ENCODE assay signal across 14 mouse cellular contexts in genomic region chr9:116940693-116941092, GRCm38 (mm10).
"Had no signal": no experiment of that assay in that cellular context is flagged by ENCODE, and none has a peak within 500 bp of the region (broad histone marks: within the 10 kb centered on the region; RNA-seq: fewer than 3 reads in every experiment).

No protein-coding gene starts in this region.

- DNase-seq: kidney, adult 2 months; kidney, postnatal 10 days; kidney, postnatal 4 days; lung, adult 18-20 months; lung, postnatal 10 days; lung, postnatal 4 days; right cerebral cortex, adult 18-20 months; right cerebral cortex, postnatal 25 days; thymus, postnatal 4 days had no signal

- H3K4me2 ChIP-seq: limb, embryonic 12.5 days had no signal

- H3K27ac ChIP-seq: layer of hippocampus, adult 2 months; limb, embryonic 12.5 days; liver, embryonic 14.5 days; midbrain, embryonic 10.5 days had no signal

- H3K4me3 ChIP-seq: layer of hippocampus, adult 2 months; limb, embryonic 12.5 days; midbrain, embryonic 10.5 days had no signal

- H3K4me1 ChIP-seq: midbrain, embryonic 10.5 days had no signal

- H3K36me3 ChIP-seq: limb, embryonic 12.5 days; midbrain, embryonic 10.5 days had no signal

- ATAC-seq: midbrain, embryonic 16.5 days had no signal

- H3K9me3 ChIP-seq: limb, embryonic 12.5 days; midbrain, embryonic 10.5 days had no signal

- H3K9ac ChIP-seq: limb, embryonic 12.5 days; liver, embryonic 14.5 days had no signal

- H3K27me3 ChIP-seq: limb, embryonic 12.5 days had no signal
